Mouse (Mus musculus): Measurements from ENCODE around the gene Xndc1. TPM values are rescaled to one million over a fixed set of nuclear protein-coding genes. Genes with fewer than 3 reads are reported as not detected.
A peak's percentile ranks its signal among the peaks of the same experiment; 100 is the strongest.
"Not testable (repeated sequence)": the region's sequence is repeated elsewhere in the genome, so short reads cannot be mapped to it uniquely, and the experiment has no call there.

Gene Xndc1
- polyA plus RNA-seq, 1 experiment from 2014 or later: 23.3 TPM

DNA sequence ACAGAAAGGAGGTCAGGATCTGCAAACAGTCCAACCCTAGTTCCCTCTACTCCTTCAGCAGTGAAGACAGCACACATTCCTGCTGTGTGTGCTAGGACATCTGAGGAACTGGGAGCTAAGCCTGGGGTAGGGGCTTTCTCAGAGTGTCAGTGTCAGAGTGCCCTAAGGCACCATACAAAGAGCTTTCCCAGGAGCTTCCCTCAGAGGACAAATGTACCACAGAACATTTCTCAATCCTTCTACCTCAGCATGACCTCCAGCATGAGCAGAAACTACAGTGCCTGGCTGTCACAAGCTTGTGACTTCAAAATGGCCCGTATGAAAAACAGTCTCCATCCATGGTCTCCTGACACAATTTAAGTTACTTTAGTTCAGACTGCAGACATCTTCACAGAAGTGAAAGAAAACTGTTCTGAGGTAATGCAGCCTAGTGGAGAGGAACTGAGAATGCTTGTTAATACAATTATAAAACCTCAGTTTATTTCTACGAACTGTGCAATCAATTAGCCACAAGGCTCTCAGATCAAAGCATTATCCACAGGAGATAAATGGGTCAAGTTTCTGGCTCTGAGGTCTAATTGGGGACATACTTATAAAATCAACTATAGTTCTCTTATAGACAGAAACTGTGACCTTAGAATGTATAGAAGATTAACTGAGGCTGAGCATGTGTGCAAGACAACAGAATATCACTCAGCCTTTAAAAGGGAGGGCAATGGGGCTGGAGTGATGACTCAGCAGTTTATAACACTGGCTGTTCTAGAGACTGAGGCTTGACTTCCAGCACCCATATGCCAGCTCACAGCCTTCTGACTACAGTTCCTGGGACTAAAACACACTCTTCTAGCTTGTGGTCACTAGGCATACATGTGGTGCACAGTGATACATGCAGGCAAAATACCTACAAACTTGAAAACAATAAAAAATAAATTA lies 39.9 kb upstream of the Xndc1 start:
- DNase-seq (ENCODE audit: low spot score) (no peak), ATAC-seq (ENCODE audit: low FRiP score) (no peak)
- H3K4me3 ChIP-seq (ENCODE audit: low read depth, low read length): no peak overlapping the region
- H3K4me1 ChIP-seq (replicated peaks; ENCODE audit: control insufficient read depth, insufficient read depth, low read length): no peaks in the 10 kb centered on the region
- H3K4me2 ChIP-seq (replicated peaks; ENCODE audit: low read depth, low read length): no peak overlapping the region
- 89% methylated on average over 2 of the region's 2 CpGs for WGBS
- H3K9me3 ChIP-seq (ENCODE audit: control insufficient read depth, low read length): no peaks in the 10 kb centered on the region
- H3K9ac ChIP-seq (ENCODE audit: low read depth, low read length): no peak overlapping the region
- peaks cover 7% of the 10 kb centered on the region; the same call in 1 of the 2 replicates for H3K36me3 ChIP-seq (ENCODE audit: control insufficient read depth, insufficient read depth, low read length)
- no peaks in the 10 kb centered on the region for H3K27me3 ChIP-seq (ENCODE audit: control insufficient read depth, insufficient read depth, low read length)
- H3K27ac ChIP-seq (ENCODE audit: low read depth, low read length): no peak overlapping the region

DNA sequence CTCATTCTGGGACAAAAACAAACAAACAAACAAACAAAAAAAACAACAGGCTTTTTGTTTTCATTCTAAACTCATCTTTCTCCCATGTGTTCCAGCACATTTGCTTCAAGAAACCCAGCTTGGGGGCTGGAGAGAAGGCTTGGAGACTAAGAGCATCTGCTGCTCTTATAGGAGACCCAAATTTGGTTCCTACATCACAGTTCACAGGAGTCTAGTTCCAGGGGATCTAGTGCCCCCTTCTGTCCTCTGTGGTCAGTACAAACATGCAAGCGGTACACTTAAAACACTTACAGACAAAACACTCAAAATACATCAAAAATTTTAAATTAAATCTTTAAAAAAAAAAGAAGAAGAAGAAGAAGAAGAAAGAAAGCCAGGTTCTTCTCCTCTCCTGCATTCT lies 30.4 kb upstream of the Xndc1 start:
- ATAC-seq (ENCODE audit: low FRiP score) (no peak), DNase-seq (ENCODE audit: low spot score) (no peak)
- no peak overlapping the region for H3K4me3 ChIP-seq (ENCODE audit: low read depth, low read length)
- no peaks in the 10 kb centered on the region for H3K27me3 ChIP-seq (ENCODE audit: control insufficient read depth, insufficient read depth, low read length)
- H3K4me1 ChIP-seq (replicated peaks; ENCODE audit: control insufficient read depth, insufficient read depth, low read length): no peaks in the 10 kb centered on the region
- H3K4me2 ChIP-seq (replicated peaks; ENCODE audit: low read depth, low read length): no peak overlapping the region
- no peak overlapping the region for H3K27ac ChIP-seq (ENCODE audit: low read depth, low read length)
- WGBS: 97% methylated on average over 1 of the region's 1 CpGs
- H3K9ac ChIP-seq (ENCODE audit: low read depth, low read length): no peak overlapping the region
- no peaks in the 10 kb centered on the region for H3K9me3 ChIP-seq (ENCODE audit: control insufficient read depth, low read length)
- 0 out of 2 replicates have a peak, but pooled peaks cover 8% of the 10 kb centered on the region for H3K36me3 ChIP-seq (ENCODE audit: control insufficient read depth, insufficient read depth, low read length)

DNA sequence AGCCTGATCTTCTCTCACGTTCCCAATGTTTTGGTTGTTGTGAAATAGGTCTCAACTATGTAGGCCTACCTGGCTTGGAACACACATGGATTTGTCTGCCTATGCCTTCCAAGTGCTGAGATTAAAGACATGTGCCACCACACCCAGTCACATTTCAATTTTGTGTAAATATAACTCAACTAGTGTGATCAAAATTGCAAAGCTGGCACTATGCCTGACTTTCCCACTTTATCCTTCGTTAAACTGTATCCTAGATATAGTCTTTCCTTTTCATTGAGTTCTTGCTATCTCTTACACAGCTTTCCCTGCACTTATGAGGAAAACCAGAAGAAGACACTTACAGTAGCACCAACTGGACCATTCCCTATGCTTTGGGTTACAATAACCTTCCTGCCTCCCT lies 29.8 kb upstream of the Xndc1 start:
- Histone ChIP-seq H3K9me3 (ENCODE audit: control insufficient read depth, low read length) (no peaks in the 10 kb centered on the region), H3K27me3 (ENCODE audit: control insufficient read depth, insufficient read depth, low read length) (no peaks in the 10 kb centered on the region), H3K4me1 (replicated peaks; ENCODE audit: control insufficient read depth, insufficient read depth, low read length) (no peaks in the 10 kb centered on the region), H3K4me3 (ENCODE audit: low read depth, low read length) (no peak overlapping the region), H3K9ac (ENCODE audit: low read depth, low read length) (no peak overlapping the region), H3K4me2 (replicated peaks; ENCODE audit: low read depth, low read length) (no peak overlapping the region), H3K36me3 (ENCODE audit: control insufficient read depth, insufficient read depth, low read length) (0 out of 2 replicates have a peak, but pooled peaks cover 8% of the 10 kb centered on the region), H3K27ac (ENCODE audit: low read depth, low read length) (no peak overlapping the region)
- WGBS: 95% methylated on average over 2 of the region's 2 CpGs
- no peak for DNase-seq (ENCODE audit: low spot score)
- no peak for ATAC-seq (ENCODE audit: low FRiP score)

DNA sequence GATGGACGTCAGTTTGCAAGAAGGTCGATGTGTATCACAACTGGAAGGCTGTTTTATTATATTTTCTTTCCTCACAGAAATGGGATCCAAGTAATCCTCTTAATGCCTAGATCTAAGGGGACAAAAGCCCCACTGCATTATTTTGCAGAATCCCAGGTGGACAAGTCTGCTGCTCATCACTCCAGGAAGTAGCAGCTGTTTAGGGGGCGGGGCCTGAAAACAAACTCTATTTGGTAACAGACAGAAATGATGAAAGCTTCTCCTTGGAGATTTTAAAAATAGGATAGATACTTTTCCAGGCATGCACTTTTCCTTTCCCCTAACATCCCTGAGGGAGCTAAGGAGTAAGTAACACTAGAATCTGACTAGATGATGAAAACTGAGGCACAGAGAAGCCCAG lies 28.0 kb upstream of the Xndc1 start:
- DNase-seq (ENCODE audit: low spot score): no peak
- no peaks in the 10 kb centered on the region for H3K9me3 ChIP-seq (ENCODE audit: control insufficient read depth, low read length)
- no peak overlapping the region for H3K27ac ChIP-seq (ENCODE audit: low read depth, low read length)
- no peak overlapping the region for H3K4me3 ChIP-seq (ENCODE audit: low read depth, low read length)
- 94% methylated on average over 3 of the region's 3 CpGs for WGBS
- H3K9ac ChIP-seq (ENCODE audit: low read depth, low read length): no peak overlapping the region
- H3K36me3 ChIP-seq (ENCODE audit: control insufficient read depth, insufficient read depth, low read length): 0 out of 2 replicates have a peak, but pooled peaks cover 8% of the 10 kb centered on the region
- H3K4me2 ChIP-seq (replicated peaks; ENCODE audit: low read depth, low read length): no peak overlapping the region
- ATAC-seq (ENCODE audit: low FRiP score): no peak
- H3K4me1 ChIP-seq (replicated peaks; ENCODE audit: control insufficient read depth, insufficient read depth, low read length): no peaks in the 10 kb centered on the region
- H3K27me3 ChIP-seq (ENCODE audit: control insufficient read depth, insufficient read depth, low read length): no peaks in the 10 kb centered on the region

DNA sequence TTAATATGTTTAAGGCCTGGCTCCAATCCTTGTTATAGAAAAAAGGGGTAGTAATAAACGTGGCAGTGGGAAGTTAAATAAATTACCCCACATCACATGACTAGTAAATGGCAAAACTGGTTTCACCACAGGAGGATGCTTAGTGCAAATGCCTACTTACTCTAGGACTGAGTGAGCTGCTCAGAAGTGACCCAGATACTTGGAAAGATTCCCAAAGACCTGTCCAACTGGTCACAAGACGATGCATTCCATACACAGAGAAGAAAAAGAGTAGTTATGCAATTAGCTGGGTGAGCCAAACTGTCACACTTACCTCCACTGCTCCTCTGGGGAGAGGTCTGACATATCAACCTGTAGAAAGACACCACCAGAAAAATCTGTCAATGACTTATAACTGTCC lies 23.0 kb upstream of the Xndc1 start:
- Histone ChIP-seq H3K9me3 (ENCODE audit: control insufficient read depth, low read length) (no peaks in the 10 kb centered on the region), H3K4me2 (replicated peaks; ENCODE audit: low read depth, low read length) (no peak overlapping the region), H3K27ac (ENCODE audit: low read depth, low read length) (no peak overlapping the region), H3K9ac (ENCODE audit: low read depth, low read length) (no peak overlapping the region), H3K4me1 (replicated peaks; ENCODE audit: control insufficient read depth, insufficient read depth, low read length) (no peaks in the 10 kb centered on the region), H3K36me3 (ENCODE audit: control insufficient read depth, insufficient read depth, low read length) (0 out of 2 replicates have a peak, but pooled peaks cover 2% of the 10 kb centered on the region), H3K27me3 (ENCODE audit: control insufficient read depth, insufficient read depth, low read length) (no peaks in the 10 kb centered on the region), H3K4me3 (ENCODE audit: low read depth, low read length) (no peak overlapping the region)
- WGBS: 88% methylated on average over 2 of the region's 2 CpGs
- ATAC-seq (ENCODE audit: low FRiP score) (no peak), DNase-seq (ENCODE audit: low spot score) (no peak)

DNA sequence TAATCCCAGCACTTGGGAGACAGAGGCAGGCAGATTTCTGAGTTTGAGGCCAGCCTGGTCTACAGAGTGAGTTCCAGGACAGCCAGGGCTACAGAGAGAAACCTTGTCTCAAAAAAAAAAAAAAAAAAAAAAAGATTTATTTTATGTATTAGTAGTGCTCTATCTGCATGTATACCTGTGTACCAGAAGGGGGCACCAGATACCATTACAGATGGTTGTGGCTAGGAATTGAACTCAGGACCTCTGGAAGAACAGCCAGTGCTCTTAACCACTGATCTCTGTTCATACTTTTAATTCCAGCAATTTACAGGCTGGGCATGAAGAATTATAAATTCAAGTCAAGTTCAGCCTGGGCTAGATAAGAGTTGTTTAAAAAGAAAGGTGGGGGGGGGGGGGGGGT lies 16.8 kb upstream of the Xndc1 start:
- not testable (repeated sequence) for H3K27ac ChIP-seq (ENCODE audit: low read depth, low read length); H3K9ac ChIP-seq (ENCODE audit: low read depth, low read length); ATAC-seq (ENCODE audit: low FRiP score); H3K36me3 ChIP-seq (ENCODE audit: control insufficient read depth, insufficient read depth, low read length); H3K4me2 ChIP-seq (replicated peaks; ENCODE audit: low read depth, low read length); H3K27me3 ChIP-seq (ENCODE audit: control insufficient read depth, insufficient read depth, low read length); DNase-seq (ENCODE audit: low spot score); H3K9me3 ChIP-seq (ENCODE audit: control insufficient read depth, low read length); H3K4me3 ChIP-seq (ENCODE audit: low read depth, low read length); H3K4me1 ChIP-seq (replicated peaks; ENCODE audit: control insufficient read depth, insufficient read depth, low read length)

DNA sequence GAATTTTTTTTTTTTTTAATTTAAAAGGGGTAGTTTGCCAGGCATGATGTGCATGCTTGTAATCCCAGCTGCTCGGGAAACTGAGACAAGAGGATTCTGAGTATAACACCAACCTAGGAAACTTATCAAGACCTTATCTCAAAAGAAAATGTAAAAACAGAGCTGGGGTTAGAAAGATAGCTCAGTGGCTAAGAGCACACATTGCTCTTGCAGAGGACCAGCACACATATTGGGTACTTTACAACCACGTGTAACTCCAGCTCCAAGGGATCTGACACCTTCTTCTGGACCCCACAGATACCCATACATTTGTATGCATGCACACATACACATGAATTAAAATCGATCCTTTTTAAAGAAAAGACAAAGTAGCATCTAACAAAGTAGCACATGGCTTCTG lies 4.0 kb upstream of the Xndc1 start:
- Histone ChIP-seq H3K4me2 (replicated peaks; ENCODE audit: low read depth, low read length) (no peak overlapping the region), H3K9ac (ENCODE audit: low read depth, low read length) (no peak overlapping the region), H3K27ac (ENCODE audit: low read depth, low read length) (no peak overlapping the region), H3K9me3 (ENCODE audit: control insufficient read depth, low read length) (no peaks in the 10 kb centered on the region), H3K27me3 (ENCODE audit: control insufficient read depth, insufficient read depth, low read length) (no peaks in the 10 kb centered on the region), H3K4me3 (ENCODE audit: low read depth, low read length) (no peak overlapping the region), H3K36me3 (ENCODE audit: control insufficient read depth, insufficient read depth, low read length) (no peaks in the 10 kb centered on the region), H3K4me1 (replicated peaks; ENCODE audit: control insufficient read depth, insufficient read depth, low read length) (peaks cover 4% of the 10 kb centered on the region; the same call in 1 of the 2 replicates)
- DNase-seq (ENCODE audit: low spot score) (no peak), ATAC-seq (ENCODE audit: low FRiP score) (no peak)
- WGBS: 96% methylated on average over 3 of the region's 3 CpGs

DNA sequence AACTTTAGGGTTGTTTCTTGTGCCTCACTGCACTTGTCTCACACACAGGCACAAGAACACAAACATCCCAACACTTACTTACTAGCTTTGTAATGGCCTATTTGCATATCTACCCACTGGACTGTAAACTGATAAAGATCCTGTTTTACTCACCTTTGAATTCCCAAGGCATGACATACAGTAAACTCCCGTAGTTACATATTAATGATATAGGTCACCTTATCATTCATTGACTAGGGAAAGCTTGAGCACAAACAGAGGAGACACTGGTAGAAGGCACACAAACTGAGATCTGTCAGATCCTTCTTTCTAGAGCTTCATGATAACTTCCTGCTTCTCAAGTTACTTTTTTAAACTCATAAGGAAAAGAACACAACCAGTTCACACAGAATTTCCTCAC lies 3.1 kb upstream of the Xndc1 start:
- Histone ChIP-seq H3K36me3 (ENCODE audit: control insufficient read depth, insufficient read depth, low read length) (no peaks in the 10 kb centered on the region), H3K9me3 (ENCODE audit: control insufficient read depth, low read length) (no peaks in the 10 kb centered on the region), H3K27me3 (ENCODE audit: control insufficient read depth, insufficient read depth, low read length) (no peaks in the 10 kb centered on the region), H3K4me3 (ENCODE audit: low read depth, low read length) (no peak overlapping the region), H3K4me1 (replicated peaks; ENCODE audit: control insufficient read depth, insufficient read depth, low read length) (peaks cover 4% of the 10 kb centered on the region; the same call in 1 of the 2 replicates), H3K4me2 (replicated peaks; ENCODE audit: low read depth, low read length) (no peak overlapping the region), H3K27ac (ENCODE audit: low read depth, low read length) (no peak overlapping the region), H3K9ac (ENCODE audit: low read depth, low read length) (no peak overlapping the region)
- DNase-seq (ENCODE audit: low spot score) (no peak), ATAC-seq (ENCODE audit: low FRiP score) (no peak)
- WGBS: 96% methylated on average over 1 of the region's 1 CpGs

DNA sequence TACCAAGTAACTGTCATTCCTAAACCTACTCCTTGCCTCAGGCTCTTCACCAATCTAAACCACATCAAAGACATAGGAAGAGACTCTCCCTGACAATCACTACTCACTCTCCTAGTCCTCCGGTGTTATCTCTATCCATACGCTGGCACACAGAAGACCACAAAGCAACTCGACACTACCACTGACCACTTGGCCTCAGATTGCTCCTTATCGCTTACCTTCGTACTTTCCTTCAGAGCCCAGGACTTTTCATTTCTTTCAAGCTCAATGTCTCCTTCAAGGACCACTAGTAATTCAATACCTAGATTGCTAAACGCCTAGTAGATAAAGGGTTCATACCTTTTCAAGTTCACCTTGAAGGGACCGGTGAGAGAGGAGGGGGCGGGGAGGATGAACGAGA lies 1.4 kb upstream of the Xndc1 start:
- ATAC-seq (ENCODE audit: low FRiP score) (no peak), DNase-seq (ENCODE audit: low spot score) (no peak)
- Histone ChIP-seq H3K9ac (ENCODE audit: low read depth, low read length) (no peak overlapping the region), H3K4me2 (replicated peaks; ENCODE audit: low read depth, low read length) (peak overlapping the region; percentile 61), H3K9me3 (ENCODE audit: control insufficient read depth, low read length) (no peaks in the 10 kb centered on the region), H3K4me1 (replicated peaks; ENCODE audit: control insufficient read depth, insufficient read depth, low read length) (peaks cover 4% of the 10 kb centered on the region; the same call in 1 of the 2 replicates), H3K36me3 (ENCODE audit: control insufficient read depth, insufficient read depth, low read length) (no peaks in the 10 kb centered on the region), H3K4me3 (ENCODE audit: low read depth, low read length) (peak overlapping the region; percentile 71), H3K27me3 (ENCODE audit: control insufficient read depth, insufficient read depth, low read length) (no peaks in the 10 kb centered on the region), H3K27ac (ENCODE audit: low read depth, low read length) (no peak overlapping the region)
- 90% methylated on average over 9 of the region's 9 CpGs for WGBS
